Mouse (Mus musculus) neural tube, embryonic 12.5 days (tissue): Measurements from ENCODE around the gene Xrra1. TPM values are rescaled to one million over a fixed set of nuclear protein-coding genes. Genes with fewer than 3 reads are reported as not detected.
A peak's percentile ranks its signal among the peaks of the same experiment; 100 is the strongest.

Experiments used
- ATAC-seq: fragments of 200-750 bp; cut with Nextera tagmentation; 2 replicates; pipeline ENCODE4 v1.8.0; 2017; ENCODE audit warnings: low read depth, mild to moderate bottlenecking, moderate TSS enrichment, moderate library complexity; ENCODE audit not compliant: low FRiP score
- H3K27ac ChIP-seq: fragments of 300-500 bp; sonication (generic); 2 replicates; pipeline ENCODE4 v1.5.1; 2016
- H3K27me3 ChIP-seq: fragments of 300-500 bp; sonication (generic); replicated peaks from 2 replicates; pipeline ENCODE4 v1.6.1; 2016; ENCODE audit warnings: mild to moderate bottlenecking
- H3K36me3 ChIP-seq: fragments of 300-500 bp; sonication (generic); 2 replicates; pipeline ENCODE4 v1.6.1; 2016; ENCODE audit warnings: mild to moderate bottlenecking
- H3K4me1 ChIP-seq: fragments of 300-500 bp; sonication (generic); 2 replicates; pipeline ENCODE4 v1.6.1; 2016
- H3K4me2 ChIP-seq: fragments of 300-500 bp; sonication (generic); replicated peaks from 2 replicates; pipeline ENCODE4 v1.6.1; 2016; ENCODE audit warnings: mild to moderate bottlenecking
- H3K4me3 ChIP-seq: fragments of 300-500 bp; sonication (generic); 2 replicates; pipeline ENCODE4 v1.5.1; 2016
- H3K9ac ChIP-seq: fragments of 300-500 bp; sonication (generic); 2 replicates; pipeline ENCODE4 v1.6.1; 2016; ENCODE audit warnings: mild to moderate bottlenecking
- H3K9me3 ChIP-seq: fragments of 300-500 bp; sonication (generic); 2 replicates; pipeline ENCODE4 v1.6.1; 2016; ENCODE audit warnings: mild to moderate bottlenecking
- WGBS: fragments of 180-500 bp; shearing (Covaris S2); methylation state at CpG from one replicate; pipeline ENCODE4 v1.1.7; 2016; 5-methylcytosine and 5-hydroxymethylcytosine counted together
- polyA plus RNA-seq: library from polyadenylated mRNA; unstranded; fragments of >200 nt; fragmentation: Nextera tagmentation; extraction: Ambion mirVana; gene quantifications from 2 replicates; pipeline ENCODE4 v1.2.1, GENCODE M21; 2016

Xrra1 gene
- polyA plus RNA-seq, 1 experiment from 2014 or later, result 0.52 TPM

DNA sequence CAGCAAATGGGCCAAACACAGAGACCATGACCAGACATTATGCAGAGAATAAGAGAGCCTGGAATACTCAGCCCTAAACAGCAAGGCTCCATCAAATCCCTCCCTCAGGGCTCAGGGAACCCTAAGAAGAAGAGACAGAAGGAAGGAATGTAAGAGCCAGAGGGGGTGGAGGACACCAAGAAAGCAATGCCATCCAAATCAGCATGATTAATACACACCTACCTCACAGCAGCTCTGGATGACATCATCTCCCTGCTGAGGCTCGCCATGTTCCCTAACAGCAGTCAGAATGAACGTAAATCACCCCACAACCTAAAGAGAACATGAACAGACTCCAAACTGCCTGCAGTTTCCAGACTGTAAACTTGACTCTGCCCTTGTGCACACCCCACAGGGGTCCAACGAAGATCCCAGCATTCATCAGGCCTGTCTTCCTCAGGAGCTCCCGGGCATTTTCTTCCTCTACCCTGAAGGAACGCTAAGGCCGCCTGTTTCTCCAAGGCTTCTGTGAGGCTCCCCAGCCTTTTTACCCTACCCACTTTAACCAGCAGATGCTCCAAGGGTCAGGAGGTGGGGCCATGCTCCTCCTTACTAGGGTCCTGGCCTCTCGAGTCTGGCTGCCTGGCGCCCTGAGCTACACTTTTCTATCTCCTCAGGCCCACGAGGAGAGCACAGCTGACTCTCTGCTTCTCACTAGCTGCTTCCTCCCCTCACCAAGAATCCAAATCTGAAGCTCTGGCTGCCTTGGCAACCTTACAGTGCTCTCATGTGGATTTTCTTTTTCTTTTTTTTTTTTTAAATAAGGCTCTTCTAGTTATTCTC, 106.3 kb downstream of the Xrra1 start:
- Histone ChIP-seq H3K9me3 (no peaks in the 10 kb centered on the region), H3K4me2 (peak overlapping the region; percentile 47), H3K4me1 (peaks cover 52% of the 10 kb centered on the region), H3K27me3 (no peaks in the 10 kb centered on the region), H3K36me3 (no peaks in the 10 kb centered on the region), H3K4me3 (no peak overlapping the region), H3K9ac (peak overlapping the region; percentile 26; the same call in 1 of the 2 replicates), H3K27ac (peak overlapping the region; percentile 82)
- 9% methylated on average over 9 of the region's 9 CpGs for WGBS
- peak; percentile 89 for ATAC-seq

DNA sequence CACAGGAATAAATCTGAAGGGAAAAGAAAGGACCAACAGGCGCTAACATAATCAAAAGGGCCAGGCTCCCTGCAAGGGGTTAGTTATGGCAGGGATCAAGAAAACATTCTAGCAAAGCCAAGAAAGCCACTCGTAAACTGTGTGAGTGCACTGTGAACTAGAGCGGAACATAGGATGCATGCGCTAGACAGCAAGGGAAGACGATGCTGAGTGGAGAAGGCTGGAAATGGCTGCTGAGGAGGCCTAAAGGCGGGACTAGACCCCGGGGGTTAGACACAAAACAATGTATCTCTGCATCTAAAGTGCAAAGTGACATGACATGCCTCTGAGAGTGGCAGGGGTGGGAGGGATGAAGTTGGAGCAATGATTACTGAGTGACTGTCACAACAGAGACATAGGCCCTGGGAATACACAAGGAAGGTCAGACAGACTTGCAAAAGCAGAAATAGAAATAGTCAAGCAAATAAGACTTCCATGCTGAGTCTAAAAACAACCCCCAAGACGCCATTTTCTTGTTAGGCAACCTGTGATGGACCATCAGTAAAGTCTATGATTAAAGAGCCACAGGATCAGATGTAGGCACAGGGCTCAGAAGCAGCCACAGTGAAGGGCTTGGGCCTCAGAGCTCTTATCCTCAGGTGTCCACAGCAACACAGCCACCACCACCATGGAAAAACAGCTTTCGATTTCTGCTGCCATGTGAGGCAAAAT, 107.2 kb downstream of the Xrra1 start:
- Histone ChIP-seq H3K4me3 (no peak overlapping the region), H3K36me3 (no peaks in the 10 kb centered on the region), H3K9me3 (no peaks in the 10 kb centered on the region), H3K4me1 (peaks cover 53% of the 10 kb centered on the region), H3K27me3 (no peaks in the 10 kb centered on the region), H3K27ac (peak overlapping the region; percentile 63), H3K9ac (no peak overlapping the region), H3K4me2 (peak overlapping the region; percentile 33; the same call in 1 of the 2 replicates)
- WGBS, result 43% methylated on average over 9 of the region's 9 CpGs
- no peak for ATAC-seq

Other genes with a start within 250 kb of the Xrra1 start
- 2.9 TPM in 2 replicates for gene Tpbgl, start 232.0 kb upstream of the Xrra1 start, polyA plus RNA-seq
- gene Slco2b1, start 147.8 kb upstream of the Xrra1 start, polyA plus RNA-seq, result 3.7 and 4.7 TPM in 2 replicates
- not detected in 2 replicates for gene Olfr520, start 128.8 kb upstream of the Xrra1 start, polyA plus RNA-seq
- not detected in 2 replicates for gene Olfr521, start 95.6 kb upstream of the Xrra1 start, polyA plus RNA-seq
- gene Neu3, start 30.7 kb upstream of the Xrra1 start, polyA plus RNA-seq, result 1.3 and 2.2 TPM in 2 replicates
- 337 and 365 TPM in 2 replicates for gene Spcs2, start 4.3 kb downstream of the Xrra1 start, polyA plus RNA-seq
- gene Rnf169, start 121.3 kb downstream of the Xrra1 start, polyA plus RNA-seq, result 7.2 TPM in 2 replicates
- gene Chrdl2, start 147.1 kb downstream of the Xrra1 start, polyA plus RNA-seq, result 0.26 and 0.30 TPM in 2 replicates